Mouse (Mus musculus) natural killer cell, adult 2 months (primary cell): ENCODE measurements around the gene Rpl9-ps1.
A peak's percentile ranks its signal among the peaks of the same experiment; 100 is the strongest.

Source experiments
- DNase-seq, 2 experiments: peaks; one replicate each; pipeline ENCODE4 v3.0.0; 2022; ENCODE audit warnings: low spot score in 2 of 2

The Rpl9-ps1 gene

DNA sequence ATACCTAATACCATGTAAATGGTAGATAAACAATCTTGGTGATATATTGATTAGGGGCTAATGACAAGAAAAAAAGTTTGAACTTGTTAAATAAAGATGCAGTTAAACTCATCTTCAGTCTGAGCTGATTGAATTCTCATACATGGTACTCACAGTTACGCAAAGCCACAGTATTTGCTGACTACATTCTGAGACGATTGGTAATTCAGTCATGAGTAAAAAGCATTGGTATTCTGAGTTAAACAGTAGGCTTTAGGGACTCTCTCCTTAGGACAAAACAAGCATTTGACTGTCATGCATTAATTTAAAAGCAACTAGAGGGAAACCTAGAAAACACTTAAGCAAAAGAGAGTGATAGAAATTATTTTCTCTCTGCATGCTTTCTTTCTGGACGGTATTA, 21.8 kb downstream of the Rpl9-ps1 start:
- no peak for DNase-seq

DNA sequence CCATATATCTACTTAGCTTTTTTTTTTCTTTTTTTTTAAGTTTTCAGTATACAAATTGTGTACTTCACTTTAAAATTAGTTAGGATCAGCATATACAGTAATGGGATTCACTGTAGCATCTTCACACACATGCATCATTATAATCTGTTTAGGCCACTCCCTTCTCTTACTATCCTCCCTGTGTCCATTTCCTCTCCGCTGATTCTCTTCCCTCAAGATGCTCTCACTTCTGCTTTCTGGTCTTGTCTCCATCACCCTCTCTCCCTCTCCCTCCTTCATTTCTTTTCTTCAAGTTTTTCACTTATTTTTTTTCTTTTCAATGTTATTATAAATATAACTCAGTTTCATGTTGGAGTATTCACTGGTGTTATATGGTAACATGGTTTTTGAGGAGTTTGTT, 26.4 kb downstream of the Rpl9-ps1 start:
- DNase-seq = no peak

GRCm38 (mm10) chr11:83618238-83618637, 27.2 kb downstream of the Rpl9-ps1 start:
- DNase-seq = no peak

- DNase-seq = no peak
Measured at GRCm38 (mm10) chr11:83616586-83616985, 28.8 kb downstream of the Rpl9-ps1 start.

GRCm38 (mm10) chr11:83610900-83611299, 34.5 kb downstream of the Rpl9-ps1 start:
- DNase-seq = no peak

DNA sequence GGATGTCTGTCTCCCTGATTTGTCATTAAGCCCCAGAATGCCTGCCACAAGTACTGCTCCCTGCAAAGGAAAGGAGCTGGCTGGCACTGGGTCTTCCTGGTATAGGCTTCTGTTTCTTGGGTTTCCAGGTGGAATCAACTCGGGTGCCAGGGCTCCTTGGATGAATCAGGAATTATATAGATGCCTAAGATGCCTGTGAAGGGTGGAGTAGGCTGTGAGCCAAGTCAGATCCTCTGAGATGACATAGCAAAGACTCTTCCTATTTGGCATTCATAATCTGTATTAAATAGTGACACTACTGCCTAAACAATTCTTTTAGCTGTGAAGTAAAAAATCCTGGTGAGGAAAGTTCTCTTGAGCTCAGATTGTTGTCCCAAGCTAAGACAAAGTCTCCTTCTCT, 39.0 kb downstream of the Rpl9-ps1 start:
- no peak for DNase-seq

- peak in 1 of 2 experiments; percentile 36 for DNase-seq
Measured at GRCm38 (mm10) chr11:83605535-83605934, 39.9 kb downstream of the Rpl9-ps1 start.

GRCm38 (mm10) chr11:83604698-83605097, 40.7 kb downstream of the Rpl9-ps1 start:
- no peak for DNase-seq

- DNase-seq = no peak
Measured at GRCm38 (mm10) chr11:83603399-83603798, 42.0 kb downstream of the Rpl9-ps1 start.

DNA sequence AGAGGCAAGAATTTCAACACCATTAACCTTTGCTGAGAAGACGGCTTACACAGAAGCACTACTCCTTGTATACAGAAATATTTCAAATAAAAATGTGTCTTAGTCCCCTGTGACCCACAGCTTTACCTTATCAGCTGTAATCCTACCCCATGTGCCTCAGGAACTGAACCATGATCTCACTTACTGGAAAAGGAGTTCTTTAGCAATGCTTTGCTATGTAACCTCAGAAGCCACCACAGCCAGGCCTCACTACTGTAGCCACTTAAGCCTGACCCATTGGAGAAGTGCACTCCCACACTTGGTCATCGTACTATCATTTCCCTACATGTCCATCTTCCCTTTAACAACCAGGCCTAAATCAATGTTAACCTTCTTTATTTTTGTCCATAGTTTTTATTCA, 44.8 kb downstream of the Rpl9-ps1 start:
- no peak for DNase-seq

DNA sequence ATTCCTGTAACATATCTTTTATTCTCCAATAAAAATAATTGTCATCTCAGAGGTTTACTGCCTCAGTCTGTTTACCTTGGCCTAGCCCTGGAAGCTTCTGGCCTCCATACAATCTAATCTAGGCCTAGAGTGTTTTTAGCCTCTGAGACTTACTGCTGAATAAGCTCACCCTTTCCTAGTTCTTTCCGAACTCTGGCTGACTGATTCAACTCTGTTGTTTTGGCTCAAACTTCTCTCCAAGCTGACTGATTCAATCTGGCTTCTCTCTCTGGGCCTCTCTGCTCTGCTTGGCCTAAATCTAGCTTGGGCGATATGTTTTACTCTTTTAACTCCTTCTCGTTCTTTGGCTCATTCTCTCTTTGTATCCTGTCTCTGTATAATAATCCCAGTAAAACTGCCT, 46.4 kb downstream of the Rpl9-ps1 start:
- no peak for DNase-seq

DNA sequence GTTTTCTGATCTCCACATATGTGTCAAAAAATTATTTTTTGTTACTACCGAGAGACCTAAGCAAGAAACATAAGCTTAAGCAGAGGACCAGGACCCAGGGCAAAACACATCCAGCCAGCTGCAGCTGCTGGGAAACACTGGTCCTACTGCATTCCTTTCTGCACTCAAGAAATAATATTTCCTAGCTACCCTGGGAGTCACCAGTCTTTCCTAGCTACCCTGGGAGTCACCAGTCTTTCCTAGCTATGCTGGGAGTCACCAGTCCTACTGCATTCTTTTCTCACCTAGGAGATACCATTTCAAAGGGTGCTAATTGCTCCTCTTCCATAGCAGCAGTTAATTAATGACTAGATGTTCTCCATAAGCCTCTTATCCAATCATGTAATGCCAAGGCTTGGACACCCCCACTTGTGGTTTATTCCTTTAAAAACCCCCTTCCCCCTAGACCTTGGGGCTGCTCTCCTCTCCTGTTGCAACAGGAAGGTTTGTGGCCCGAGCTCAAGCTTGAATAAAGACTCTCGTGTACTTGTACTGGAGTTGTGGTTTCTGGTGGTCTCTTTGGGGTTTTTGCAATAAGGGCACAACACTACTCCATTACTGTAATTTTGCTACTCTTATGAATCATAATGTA, 47.1 kb downstream of the Rpl9-ps1 start:
- DNase-seq = no peak

DNA sequence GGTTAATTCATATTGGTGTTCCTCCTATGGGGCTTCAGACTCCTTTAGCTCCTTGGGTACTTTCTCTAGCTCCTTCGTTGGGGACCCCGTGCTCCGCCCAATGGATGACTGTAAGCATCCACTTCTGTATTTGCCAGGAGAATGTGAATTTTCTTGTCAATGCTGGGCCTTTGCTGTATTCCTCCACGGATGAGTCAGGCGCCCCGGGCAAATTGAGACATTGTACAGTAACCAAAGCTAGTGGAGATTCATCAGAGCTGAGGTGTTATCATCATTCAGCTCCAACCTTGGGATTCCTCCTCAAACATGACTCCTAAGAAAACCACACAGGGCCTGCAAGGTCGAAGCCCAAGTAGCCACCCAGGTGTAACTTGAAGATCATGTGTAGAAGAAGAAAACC, 47.6 kb downstream of the Rpl9-ps1 start:
- DNase-seq = no peak

- no peak for DNase-seq
Measured at GRCm38 (mm10) chr11:83595669-83596455, 49.6 kb downstream of the Rpl9-ps1 start.
